Mouse (Mus musculus) MEL (cell line): ENCODE measurements around the gene Emd. TPM values are rescaled to one million over a fixed set of nuclear protein-coding genes. Genes with fewer than 3 reads are reported as not detected.

ENCODE experiments used
- DNase-seq: peaks from one replicate; pipeline ENCODE4 v3.0.0; 2011; ENCODE audit warnings: low read depth, low spot score
- H3K27ac ChIP-seq: 2 replicates; pipeline ENCODE4 v1.5.1; 2012; ENCODE audit warnings: low read depth, mild to moderate bottlenecking, control low read depth, low read length, moderate library complexity; ENCODE audit not compliant: control insufficient read depth
- H3K27me3 ChIP-seq, 2 experiments: fragments of 150-350 bp in 1 of 2; sonication (generic) in 1 of 2; 2 replicates each; pipeline ENCODE4 v1.6.1; 2012; ENCODE audit warnings: low read length in 2 of 2, mild to moderate bottlenecking in 2 of 2, improper control_type of control experiment in 1 of 2, moderate library complexity in 1 of 2; ENCODE audit not compliant: insufficient read depth in 2 of 2, control insufficient read depth in 1 of 2
- H3K36me3 ChIP-seq, 2 experiments: 2 replicates each; pipeline ENCODE4 v1.6.1; 2012 to 2014; ENCODE audit warnings: low read length in 2 of 2, improper control_type of control experiment in 1 of 2, inconsistent platforms in 1 of 2, mild to moderate bottlenecking in 1 of 2; ENCODE audit not compliant: insufficient read depth in 2 of 2, control insufficient read depth in 1 of 2
- H3K4me1 ChIP-seq, 2 experiments: fragments of 150-350 bp in 1 of 2; sonication (generic) in 1 of 2; 2 replicates each; pipeline ENCODE4 v1.6.1; 2012; ENCODE audit warnings: low read length in 2 of 2, improper control_type of control experiment in 1 of 2, mild to moderate bottlenecking in 1 of 2; ENCODE audit not compliant: insufficient read depth in 2 of 2, control insufficient read depth in 1 of 2
- H3K4me3 ChIP-seq, 2 experiments: fragments of 150-350 bp in 1 of 2; sonication (generic) in 1 of 2; 2 replicates each; pipeline ENCODE4 v1.5.1; 2012; ENCODE audit warnings: low read depth in 2 of 2, low read length in 2 of 2, mild to moderate bottlenecking in 2 of 2, moderate library complexity in 2 of 2, control low read depth in 1 of 2, improper control_type of control experiment in 1 of 2; ENCODE audit not compliant: control insufficient read depth in 1 of 2, insufficient read depth in 1 of 2
- H3K79me2 ChIP-seq: 2 replicates; pipeline ENCODE4 v1.6.1; 2012; ENCODE audit warnings: mild to moderate bottlenecking, low read length, moderate library complexity; ENCODE audit not compliant: control insufficient read depth, poor library complexity, insufficient read depth
- H3K9ac ChIP-seq: 2 replicates; pipeline ENCODE4 v1.6.1; 2012; ENCODE audit warnings: low read depth, mild to moderate bottlenecking, control low read depth, low read length, moderate library complexity; ENCODE audit not compliant: control insufficient read depth, poor library complexity, severe bottlenecking
- H3K9me3 ChIP-seq: fragments of 150-350 bp; sonication (generic); replicated peaks from 2 replicates; pipeline ENCODE4 v1.6.1; 2012; ENCODE audit warnings: mild to moderate bottlenecking, low read length, improper control_type of control experiment, moderate library complexity; ENCODE audit not compliant: insufficient read depth
- CHD2 ChIP-seq: IDR thresholded peaks from 2 replicates; pipeline ENCODE4 v1.6.1; 2011; ENCODE audit warnings: low read length, improper control_type of control experiment
- ELF1 ChIP-seq: IDR thresholded peaks from 2 replicates; pipeline ENCODE4 v1.6.1; 2014; ENCODE audit warnings: low read depth, mild to moderate bottlenecking, inconsistent platforms, low read length, improper control_type of control experiment, moderate library complexity
- HCFC1 ChIP-seq: IDR thresholded peaks from 2 replicates; pipeline ENCODE4 v1.6.1; 2012; ENCODE audit warnings: low read depth, mild to moderate bottlenecking, inconsistent platforms, low read length, improper control_type of control experiment, moderate library complexity
- KAT2A ChIP-seq: conservative IDR thresholded peaks from 2 replicates; pipeline ENCODE4 v1.6.1; 2012; ENCODE audit warnings: low read depth, low read length, improper control_type of control experiment, inconsistent platforms
- MAX ChIP-seq: IDR thresholded peaks from 2 replicates; pipeline ENCODE4 v1.6.1; 2011; ENCODE audit warnings: low read length, improper control_type of control experiment
- MAZ ChIP-seq: IDR thresholded peaks from 2 replicates; pipeline ENCODE4 v1.6.1; 2012; ENCODE audit warnings: low read depth, mild to moderate bottlenecking, inconsistent platforms, low read length, improper control_type of control experiment
- MXI1 ChIP-seq: IDR thresholded peaks from 2 replicates; pipeline ENCODE4 v1.6.1; 2011; ENCODE audit warnings: mild to moderate bottlenecking, low read depth, low read length, improper control_type of control experiment
- NELFE ChIP-seq: IDR thresholded peaks from 2 replicates; pipeline ENCODE4 v1.6.1; 2011; ENCODE audit warnings: low read depth, low read length, improper control_type of control experiment
- POLR2A ChIP-seq, 2 experiments: IDR thresholded peaks; 2 replicates each; pipeline ENCODE4 v1.6.1; 2011 to 2012; ENCODE audit warnings: low read length in 2 of 2, mild to moderate bottlenecking in 2 of 2, control low read depth in 1 of 2, improper control_type of control experiment in 1 of 2, low read depth in 1 of 2, moderate library complexity in 1 of 2; ENCODE audit not compliant: control insufficient read depth in 1 of 2, insufficient read depth in 1 of 2, poor library complexity in 1 of 2
- POLR2AphosphoS2 ChIP-seq: IDR thresholded peaks from 2 replicates; pipeline ENCODE4 v1.6.1; 2011; ENCODE audit warnings: low read length, improper control_type of control experiment
- POLR2AphosphoS5 ChIP-seq: IDR thresholded peaks from 2 replicates; pipeline ENCODE4 v1.6.1; 2012; ENCODE audit warnings: low read depth, borderline replicate concordance, mild to moderate bottlenecking, inconsistent platforms, low read length, moderate library complexity, mixed read lengths
- SIN3A ChIP-seq: IDR thresholded peaks from 2 replicates; pipeline ENCODE4 v1.6.1; 2012; ENCODE audit warnings: low read length, improper control_type of control experiment, inconsistent platforms
- TBP ChIP-seq: IDR thresholded peaks from 2 replicates; pipeline ENCODE4 v1.8.0; 2011; ENCODE audit warnings: low read depth, low read length, improper control_type of control experiment
- TCF12 ChIP-seq: IDR thresholded peaks from 2 replicates; pipeline ENCODE4 v1.6.1; 2014; ENCODE audit warnings: low read depth, mild to moderate bottlenecking, inconsistent platforms, low read length, improper control_type of control experiment, moderate library complexity
- USF2 ChIP-seq, 2 experiments: IDR thresholded peaks; 2 replicates each; pipeline ENCODE4 v1.6.1; 2011 to 2012; ENCODE audit warnings: improper control_type of control experiment in 2 of 2, low read length in 2 of 2, borderline replicate concordance in 1 of 2, inconsistent platforms in 1 of 2, low read depth in 1 of 2, mild to moderate bottlenecking in 1 of 2; ENCODE audit not compliant: insufficient read depth in 1 of 2
- ZC3H11A ChIP-seq: IDR thresholded peaks from 2 replicates; pipeline ENCODE4 v1.6.1; 2012; ENCODE audit warnings: low read depth, mild to moderate bottlenecking, inconsistent platforms, low read length, improper control_type of control experiment
- ZMIZ1 ChIP-seq: IDR thresholded peaks from 2 replicates; pipeline ENCODE4 v1.6.1; 2012; ENCODE audit warnings: low read depth, mild to moderate bottlenecking, inconsistent platforms, low read length, improper control_type of control experiment, moderate library complexity
- ZNF384 ChIP-seq: IDR thresholded peaks from 2 replicates; pipeline ENCODE4 v1.6.1; 2012; ENCODE audit warnings: low read depth, mild to moderate bottlenecking, inconsistent platforms, low read length, improper control_type of control experiment
- polyA plus RNA-seq, 2 experiments: library from polyadenylated mRNA; stranded (reverse) in 1 of 2; unstranded in 1 of 2; fragments of >175 nt in 1 of 2; fragments of >200 nt in 1 of 2; gene quantifications; 2 replicates each; pipeline versions ENCODE4 v1.2.1 to v1.2.4; 2012; ENCODE audit warnings: low replicate concordance in 2 of 2, low read depth in 1 of 2; ENCODE audit not compliant: insufficient read length in 2 of 2, insufficient read depth in 1 of 2, missing spikeins in 1 of 2
- total RNA-seq: library from RNA; depleted of rRNA; stranded (reverse); fragments of 300-350 nt; gene quantifications from 2 replicates; pipeline ENCODE4 v1.2.3, GENCODE M21; 2012

Gene Emd
- total and polyA plus RNA-seq, 3 experiments: 55.5 to 157 (median 130) TPM

- TF ChIP-seq KAT2A: peak; percentile 61; the same call in 1 of the 2 replicates
- peak; percentile 79 for TF ChIP-seq ZMIZ1
- no peak for TF ChIP-seq ZC3H11A
- no peak for TF ChIP-seq ZNF384
- TF ChIP-seq USF2 (IDR thresholded peaks at IDR 0.05; ENCODE audit: borderline replicate concordance in 1 of 2, insufficient read depth in 1 of 2, low read depth in 1 of 2, low read length in 2 of 2): no peak
- TF ChIP-seq TCF12: peak; percentile 47; the same call in 1 of the 2 replicates
- peak; percentile 81 for TF ChIP-seq TBP
- peak; percentile 87 for TF ChIP-seq NELFE
- TF ChIP-seq MAZ: peak; percentile 47
- TF ChIP-seq MXI1: peak; percentile 73
- peak; percentile 61; the same call in 1 of the 2 replicates for TF ChIP-seq MAX
- TF ChIP-seq CHD2: no peak
- no peak for TF ChIP-seq POLR2AphosphoS5
- TF ChIP-seq POLR2A (IDR thresholded peaks at IDR 0.05; ENCODE audit: control insufficient read depth in 1 of 2, insufficient read depth in 1 of 2, low read depth in 1 of 2, low read length in 2 of 2, poor library complexity in 1 of 2): peak; percentile 68 to 84; a peak in 3 of 4 replicates
- TF ChIP-seq ELF1: peak; percentile 60; the same call in 1 of the 2 replicates
- TF ChIP-seq POLR2AphosphoS2: peak; percentile 61; the same call in 1 of the 2 replicates
- peak; percentile 81 for TF ChIP-seq SIN3A
- TF ChIP-seq HCFC1: peak; percentile 83
- peaks cover 0 to 11% of the 10 kb centered on the region in 2 experiments; a peak in 2 of 4 replicates for H3K4me1 ChIP-seq
- H3K27ac ChIP-seq: peak overlapping the region; percentile 85
- DNase-seq: peak; percentile 92
- no peaks in the 10 kb centered on the region for H3K27me3 ChIP-seq
- H3K79me2 ChIP-seq: peaks cover 13% of the 10 kb centered on the region
- H3K9me3 ChIP-seq: no peaks in the 10 kb centered on the region
- peak overlapping the region; percentile 72 to 76 for H3K4me3 ChIP-seq
- H3K36me3 ChIP-seq: peaks cover 0 to 11% of the 10 kb centered on the region in 2 experiments; a peak in 3 of 4 replicates
- H3K9ac ChIP-seq: peak overlapping the region; percentile 86
Observed at GRCm38 (mm10) chrX:74282395-74283091, 28.1 kb downstream of the Emd start.

- Histone ChIP-seq H3K27ac (peak overlapping the region; percentile 72), H3K79me2 (peaks cover 13% of the 10 kb centered on the region), H3K27me3 (no peaks in the 10 kb centered on the region), H3K36me3 (peaks cover 0 to 11% of the 10 kb centered on the region in 2 experiments; a peak in 3 of 4 replicates), H3K4me1 (peaks cover 0 to 11% of the 10 kb centered on the region in 2 experiments; a peak in 2 of 4 replicates), H3K9ac (peak overlapping the region; percentile 86), H3K9me3 (no peaks in the 10 kb centered on the region), H3K4me3 (peak overlapping the region; percentile 72 to 76)
- DNase-seq: peak; percentile 30
- TF ChIP-seq ELF1 (peak; percentile 23; the same call in 1 of the 2 replicates), SIN3A (no peak)
Observed at GRCm38 (mm10) chrX:74283092-74283437, 28.6 kb downstream of the Emd start.
